Mouse (Mus musculus): ENCODE data around the gene Kctd14. TPM values are rescaled to one million over a fixed set of nuclear protein-coding genes. Genes with fewer than 3 reads are reported as not detected.

Kctd14 gene
- 0.76 and 15.4 TPM in 2 replicates for polyA plus RNA-seq (2012; rRNA removed; ENCODE audit: low replicate concordance)

GRCm38 (mm10) chr7:97451023-97451422 lies at the start of gene Kctd14:
Gene Kctd14 (plus strand): TSS chr7:97451323.

GRCm38 (mm10) chr7:97416906-97417777 lies 34.0 kb upstream of the Kctd14 start, which contains the start of gene Thrsp:
Gene Thrsp (minus strand): TSS chr7:97417730.

GRCm38 (mm10) chr7:97480821-97481339 lies 29.8 kb downstream of the Kctd14 start, which contains the start of gene Ints4:
Gene Ints4 (plus strand): TSS chr7:97480956.

Other genes starting within 250 kb of the Kctd14 start
- gene Usp35, start 119.3 kb upstream of the Kctd14 start, polyA plus RNA-seq (2012; rRNA removed; ENCODE audit: low replicate concordance): 13.3 and 13.4 TPM in 2 replicates
- 11.5 and 14.2 TPM in 2 replicates for gene Kctd21, start 119.0 kb upstream of the Kctd14 start, polyA plus RNA-seq (2012; rRNA removed; ENCODE audit: low replicate concordance)
- 15.7 and 22.6 TPM in 2 replicates for gene Alg8, start 79.7 kb upstream of the Kctd14 start, polyA plus RNA-seq (2012; rRNA removed; ENCODE audit: low replicate concordance)
- 163 and 166 TPM in 2 replicates for gene Ndufc2, start 51.3 kb upstream of the Kctd14 start, polyA plus RNA-seq (2012; rRNA removed; ENCODE audit: low replicate concordance)
- 1,808 and 3,120 TPM in 2 replicates for gene Thrsp, start 33.6 kb upstream of the Kctd14 start, polyA plus RNA-seq (2012; rRNA removed; ENCODE audit: low replicate concordance)
- gene Ints4, start 29.6 kb downstream of the Kctd14 start, polyA plus RNA-seq (2012; rRNA removed; ENCODE audit: low replicate concordance): 130 and 135 TPM in 2 replicates
- gene Aamdc, start 128.2 kb downstream of the Kctd14 start, polyA plus RNA-seq (2012; rRNA removed; ENCODE audit: low replicate concordance): 64.8 and 129 TPM in 2 replicates
- 1.6 and 3.5 TPM in 2 replicates for gene Rsf1, start 128.6 kb downstream of the Kctd14 start, polyA plus RNA-seq (2012; rRNA removed; ENCODE audit: low replicate concordance)
- gene Clns1a, start 245.3 kb downstream of the Kctd14 start, polyA plus RNA-seq (2012; rRNA removed; ENCODE audit: low replicate concordance): 27.7 and 43.1 TPM in 2 replicates